Mouse (Mus musculus): Measurements from ENCODE around the gene Dnah9.
A peak's percentile ranks its signal among the peaks of the same experiment; 100 is the strongest.

DNA sequence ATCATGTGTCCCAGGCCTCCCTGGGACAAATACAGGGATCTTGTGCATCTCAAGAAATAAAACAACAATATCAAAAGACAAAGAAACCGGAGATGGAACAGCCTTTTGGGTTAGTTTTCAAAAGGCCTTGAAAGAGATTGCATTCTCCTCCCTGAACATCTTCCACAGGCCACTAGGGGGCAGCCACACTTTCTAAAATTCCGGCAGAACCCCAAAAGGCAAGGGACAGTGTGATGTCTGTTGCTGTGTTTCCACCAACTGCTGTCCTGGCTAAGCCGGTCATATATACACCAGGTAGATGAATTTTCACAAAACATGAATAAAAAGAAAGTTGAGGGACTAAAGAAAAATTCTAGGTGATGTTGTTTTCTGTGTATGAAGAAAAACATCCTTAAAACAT lies 46.3 kb downstream of the Dnah9 start:
- peak; percentile 64 for TF ChIP-seq CTCF (conservative IDR thresholded peaks at IDR 0.05; ENCODE audit: insufficient read depth, insufficient read length, low read depth, low read length)
- TF ChIP-seq POLR2A (IDR thresholded peaks at IDR 0.05; ENCODE audit: low read depth, low read length): no peak

Measured in kidney, adult 2 months (tissue).